11 mouse cellular contexts compared by ENCODE assay signal in the genomic region with DNA sequence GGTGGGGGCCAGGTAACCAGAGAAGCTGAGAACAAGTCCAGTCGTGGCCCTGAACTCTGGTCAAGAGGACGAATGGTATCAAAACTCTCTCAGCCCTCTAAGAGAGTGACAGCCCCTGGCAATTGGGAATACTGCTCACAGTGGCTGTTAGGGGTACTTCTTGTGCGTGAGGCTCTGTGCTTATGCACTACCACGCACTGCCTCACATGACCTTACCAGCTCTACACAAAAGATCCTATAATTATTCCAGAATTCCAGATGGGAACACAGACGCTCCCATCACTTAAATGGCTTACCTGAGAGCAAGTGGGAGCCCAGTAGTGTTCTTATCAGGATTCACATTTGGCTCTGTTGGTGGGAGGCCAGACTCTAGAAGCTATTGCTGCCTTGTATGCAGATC. TPM values are rescaled to one million over a fixed set of nuclear protein-coding genes. Genes with fewer than 3 reads are reported as not detected.
DNase-seq lines count a peak whose midpoint lies in the region; ATAC-seq and TF ChIP-seq lines count a peak whose summit lies in the region.
"Had no signal": no experiment of that assay in that cellular context is flagged by ENCODE, and none has a peak within 500 bp of the region (broad histone marks: within the 10 kb centered on the region; RNA-seq: fewer than 3 reads in every experiment).

No protein-coding gene starts in this region.

- intact Hi-C loops in heart, postnatal 36 days (cut with DNase I): loop anchor here (1.0 kb wide), 1 partner anchor 9 kb away; no protein-coding TSS in a partner anchor

- no peak overlapping the region for H3K9ac ChIP-seq in heart, embryonic 16.5 days (ENCODE audit: low read length)
- no peak overlapping the region for H3K9ac ChIP-seq in lung, embryonic 14.5 days
- H3K9ac ChIP-seq in midbrain, postnatal 0 days (replicated peaks; ENCODE audit: low read length, poor library complexity, severe bottlenecking): no peak overlapping the region

- H3K4me2 ChIP-seq in heart, embryonic 16.5 days (ENCODE audit: low read depth, low read length): no peak overlapping the region
- H3K4me2 ChIP-seq in lung, embryonic 14.5 days: no peak overlapping the region
- no peak overlapping the region for H3K4me2 ChIP-seq in midbrain, postnatal 0 days (ENCODE audit: low read depth, low read length, poor library complexity, severe bottlenecking)

- no peak for TF ChIP-seq POLR2A in cortical plate, adult 2 months (IDR thresholded peaks at IDR 0.05; ENCODE audit: extremely low read depth, insufficient read depth, low read length)

- no peak for ATAC-seq in heart, embryonic 16.5 days (replicated peaks; ENCODE audit: extremely low read depth, insufficient read depth, low FRiP score)
- peak; percentile 37; the same call in 1 of the 2 replicates for ATAC-seq in lung, embryonic 14.5 days (ENCODE audit: insufficient read depth)
- ATAC-seq in midbrain, postnatal 0 days (ENCODE audit: low FRiP score): no peak

- 47% methylated on average over 5 of the region's 5 CpGs for whole genome bisulfite sequencing in heart, embryonic 16.5 days
- WGBS in lung, embryonic 14.5 days: 40% methylated on average over 5 of the region's 5 CpGs
- 56% methylated on average over 5 of the region's 5 CpGs for WGBS in midbrain, postnatal 0 days

- H3K9me3 ChIP-seq in heart, embryonic 16.5 days (replicated peaks; ENCODE audit: control insufficient read depth, low read length): no peaks in the 10 kb centered on the region
- no peaks in the 10 kb centered on the region for H3K9me3 ChIP-seq in lung, embryonic 14.5 days (ENCODE audit: low read depth, low read length)
- no peaks in the 10 kb centered on the region for H3K9me3 ChIP-seq in midbrain, postnatal 0 days (ENCODE audit: low read length)

- peak overlapping the region; percentile 92 for H3K27ac ChIP-seq in heart, embryonic 16.5 days (ENCODE audit: low read length)
- H3K27ac ChIP-seq in lung, embryonic 14.5 days (ENCODE audit: low read depth): no peak overlapping the region
- H3K27ac ChIP-seq in cortical plate, adult 2 months (ENCODE audit: insufficient read depth, low read length): no peak overlapping the region
- no peak overlapping the region for H3K27ac ChIP-seq in midbrain, postnatal 0 days (ENCODE audit: low read depth, low read length)

- H3K4me3 ChIP-seq in heart, embryonic 16.5 days (ENCODE audit: low read length): no peak overlapping the region
- no peak overlapping the region for H3K4me3 ChIP-seq in lung, embryonic 14.5 days (ENCODE audit: low read depth, low read length)
- H3K4me3 ChIP-seq in cortical plate, adult 2 months (ENCODE audit: insufficient read depth, low read length): no peak overlapping the region
- no peak overlapping the region for H3K4me3 ChIP-seq in midbrain, postnatal 0 days (ENCODE audit: low read depth, low read length)

- H3K27me3 ChIP-seq in heart, embryonic 16.5 days (ENCODE audit: control insufficient read depth, insufficient read depth, low read length): no peaks in the 10 kb centered on the region
- no peaks in the 10 kb centered on the region for H3K27me3 ChIP-seq in lung, embryonic 14.5 days (ENCODE audit: insufficient read depth, low read length)
- H3K27me3 ChIP-seq in midbrain, postnatal 0 days (ENCODE audit: insufficient read depth, low read length): no peaks in the 10 kb centered on the region

- peak; percentile 61 for TF ChIP-seq CTCF in lung, embryonic 14.5 days (IDR thresholded peaks at IDR 0.05; ENCODE audit: low read depth)
- peak; percentile 24; the same call in 1 of the 2 replicates for TF ChIP-seq CTCF in cortical plate, adult 2 months (IDR thresholded peaks at IDR 0.05; ENCODE audit: extremely low read depth, insufficient read depth, low read length)
- peak; percentile 64 for TF ChIP-seq CTCF in midbrain, postnatal 0 days (IDR thresholded peaks at IDR 0.05)

- no peaks in the 10 kb centered on the region for H3K36me3 ChIP-seq in heart, embryonic 16.5 days (ENCODE audit: control insufficient read depth, insufficient read depth)
- no peaks in the 10 kb centered on the region for H3K36me3 ChIP-seq in lung, embryonic 14.5 days (ENCODE audit: insufficient read depth)
- H3K36me3 ChIP-seq in midbrain, postnatal 0 days (ENCODE audit: insufficient read depth, low read length): no peaks in the 10 kb centered on the region

- H3K4me1 ChIP-seq in heart, embryonic 16.5 days (ENCODE audit: control insufficient read depth, insufficient read depth, low read length): peaks cover 35% of the 10 kb centered on the region
- peaks cover 13% of the 10 kb centered on the region for H3K4me1 ChIP-seq in lung, embryonic 14.5 days (ENCODE audit: insufficient read depth)
- H3K4me1 ChIP-seq in cortical plate, adult 2 months (ENCODE audit: control insufficient read depth, insufficient read depth, low read length): peaks cover 13% of the 10 kb centered on the region
- H3K4me1 ChIP-seq in midbrain, postnatal 0 days (ENCODE audit: insufficient read depth, low read length): 0 out of 2 replicates have a peak, but pooled peaks cover 4% of the 10 kb centered on the region

- DNase-seq in heart, postnatal 36 days: no peak
- DNase-seq in lung, embryonic 14.5 days: peak; percentile 59
- DNase-seq in lung, postnatal 36 days: no peak
- DNase-seq in midbrain, postnatal 0 days (ENCODE audit: low spot score): peak; percentile 54
- no peak for DNase-seq in adrenal gland, adult 8-10 months
- DNase-seq: adrenal gland, postnatal 36 days; cerebellum, postnatal 36 days; layer of hippocampus, postnatal 36 days; thymus, postnatal 36 days had no signal

RNA-seq across cellular contexts. Expression of a gene that starts 9.6 kb away (rescaled TPM):
- 5.3 and 5.7 TPM in 2 replicates for polyA plus RNA-seq in heart, embryonic 16.5 days (2015; fragmentation: Nextera tagmentation; extraction: Ambion mirVana)
- 10 to 100 TPM; 21.2 to 21.3 TPM for total RNA-seq in heart, postnatal 36 days (2021)
- polyA plus RNA-seq in lung, embryonic 14.5 days (2014; fragmentation: Nextera tagmentation; extraction: Ambion mirVana): 3.6 and 4.4 TPM in 2 replicates
- 121 and 125 TPM in 2 replicates for polyA plus RNA-seq in cortical plate, adult 2 months (2012; rRNA removed)
- total RNA-seq in midbrain, postnatal 0 days (2014; rRNA removed): 9.2 and 11.2 TPM in 2 replicates
- 9.0 and 9.2 TPM in 2 replicates for polyA plus RNA-seq in midbrain, postnatal 0 days (2015; fragmentation: Nextera tagmentation; extraction: Ambion mirVana)
- total RNA-seq in adrenal gland, adult 8-10 months (2022): 10 to 100 TPM; 15.5 to 22.7 (median 18.1) TPM

Comparison
In these comparisons a context has a peak if more than half of its experiments do, and no peak if none do; other contexts are left out.
1. DNase-seq: peak in lung, embryonic 14.5 days (single experiment) and midbrain, postnatal 0 days (single experiment); none in heart, postnatal 36 days (0 of 2), lung, postnatal 36 days (single experiment) and adrenal gland, adult 8-10 months (single experiment).
2. RNA of a gene that starts 9.6 kb away (polyA plus RNA-seq): 121 to 125 TPM in cortical plate, adult 2 months; 9.0 to 9.2 TPM in midbrain, postnatal 0 days, 5.3 to 5.7 TPM in heart, embryonic 16.5 days and 3.6 to 4.4 TPM in lung, embryonic 14.5 days; every median in the first group is over 10 times any median in the second.
3. Peak in every context shown above with its lines, with median percentiles within 50 percentile points of each other: CTCF ChIP-seq.